8 mouse cellular contexts compared by ENCODE assay signal in the genomic region with DNA sequence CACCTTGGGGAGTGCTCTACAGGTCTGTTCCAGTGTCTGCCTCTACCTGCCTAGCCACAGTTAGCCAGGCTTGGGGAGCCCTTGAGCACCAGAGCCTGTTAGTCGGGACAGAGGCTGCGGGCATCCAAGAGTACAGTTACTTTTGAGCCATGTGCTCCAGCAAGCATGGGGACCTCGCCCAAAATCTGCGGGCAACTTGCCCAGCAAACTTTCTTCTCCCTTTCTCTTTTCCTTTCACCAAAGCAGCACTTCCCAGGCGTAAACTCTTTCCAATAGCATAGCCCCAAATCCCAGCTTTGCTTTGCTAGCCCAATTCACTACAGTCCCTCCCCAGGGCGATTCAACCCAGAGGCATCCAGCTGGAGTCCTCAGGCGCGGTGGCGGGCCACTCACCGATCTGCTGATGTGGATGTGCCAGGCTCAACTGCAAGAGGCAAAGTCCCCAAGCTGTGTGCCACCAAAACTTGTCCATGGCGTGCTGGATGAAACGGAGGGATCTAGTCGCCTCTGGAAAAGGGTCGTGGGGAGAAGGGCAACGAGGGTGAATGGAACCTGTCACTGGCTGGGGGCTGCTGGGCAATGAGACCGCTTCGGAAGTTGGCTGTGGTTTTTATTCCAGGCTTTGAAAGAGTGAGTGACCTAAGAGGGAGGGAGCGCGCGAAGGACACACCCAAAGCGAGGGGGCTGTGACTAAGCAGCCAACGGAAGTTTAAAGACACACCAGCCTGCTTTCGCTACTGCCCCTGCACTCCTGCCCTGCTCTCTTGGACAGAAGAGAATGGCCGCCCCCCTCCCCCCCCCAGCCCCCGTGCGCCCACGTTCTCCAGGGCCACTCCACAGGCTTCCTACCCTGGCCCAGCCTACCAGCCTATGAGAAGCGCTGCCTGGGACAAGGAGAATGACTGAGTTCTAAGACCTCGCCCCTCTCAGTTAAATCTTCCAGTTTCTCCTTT. TPM values are rescaled to one million over a fixed set of nuclear protein-coding genes. Genes with fewer than 3 reads are reported as not detected.
DNase-seq lines count a peak whose midpoint lies in the region; ATAC-seq lines count a peak whose summit lies in the region.

A gene (minus strand): TSS at position 791 of the 953 bp plus-strand sequence.

- H3K27me3 ChIP-seq in hindbrain, embryonic 15.5 days = peaks cover 10% of the 10 kb centered on the region; the same call in 1 of the 2 replicates
- no peaks in the 10 kb centered on the region for H3K27me3 ChIP-seq in liver, embryonic 11.5 days (replicated peaks; ENCODE audit: control insufficient read depth, insufficient read depth, low read length)
- H3K27me3 ChIP-seq in stomach, embryonic 14.5 days (ENCODE audit: control insufficient read depth, insufficient read depth, low read length) = no peaks in the 10 kb centered on the region

- 3% methylated on average over 28 of the region's 29 CpGs for WGBS in hindbrain, embryonic 15.5 days
- WGBS in liver, embryonic 11.5 days = 2% methylated on average over 29 of the region's 29 CpGs
- 1% methylated on average over 29 of the region's 29 CpGs for WGBS in stomach, embryonic 14.5 days

- H3K9ac ChIP-seq in hindbrain, embryonic 15.5 days = peak within 1 kb of the TSS; percentile 32; the same call in 1 of the 2 replicates
- peak within 1 kb of the TSS; percentile 69 for H3K9ac ChIP-seq in liver, embryonic 11.5 days (ENCODE audit: low read depth, low read length)
- peak within 1 kb of the TSS; percentile 26; the same call in 1 of the 2 replicates for H3K9ac ChIP-seq in stomach, embryonic 14.5 days (replicated peaks; ENCODE audit: low read depth, low read length)

- H3K36me3 ChIP-seq in hindbrain, embryonic 15.5 days = no peaks in the 10 kb centered on the region
- no peaks in the 10 kb centered on the region for H3K36me3 ChIP-seq in liver, embryonic 11.5 days (ENCODE audit: control insufficient read depth, insufficient read depth, low read length)
- no peaks in the 10 kb centered on the region for H3K36me3 ChIP-seq in stomach, embryonic 14.5 days (ENCODE audit: control insufficient read depth, insufficient read depth, low read length)

- ATAC-seq in hindbrain, embryonic 15.5 days (ENCODE audit: low FRiP score, low read depth) = peak; percentile 68
- peak; percentile 83 for ATAC-seq in liver, embryonic 11.5 days (replicated peaks; ENCODE audit: low FRiP score)
- peak; percentile 78 for ATAC-seq in stomach, embryonic 14.5 days (ENCODE audit: insufficient number of reproducible peaks, insufficient read depth, low FRiP score, low read depth)

- peak within 1 kb of the TSS; percentile 64 for H3K27ac ChIP-seq in brown adipose tissue, adult 24 weeks (replicated peaks; ENCODE audit: low read depth, low read length)
- H3K27ac ChIP-seq in hindbrain, embryonic 15.5 days (replicated peaks) = no peak within 1 kb of the TSS
- H3K27ac ChIP-seq in liver, embryonic 11.5 days (ENCODE audit: low read depth, low read length) = peak within 1 kb of the TSS; percentile 68
- H3K27ac ChIP-seq in stomach, embryonic 14.5 days (ENCODE audit: low read length) = no peak within 1 kb of the TSS

- peak; percentile 29 to 38 for DNase-seq in cerebellum, postnatal 10 days
- no peak for DNase-seq in cerebellum, adult 9-10 months
- peak; percentile 51 to 66 for DNase-seq in gastrocnemius, adult 8-10 months (ENCODE audit: low spot score in 2 of 2)
- peak; percentile 77 for DNase-seq in liver, embryonic 11.5 days (ENCODE audit: low spot score)
- DNase-seq in monocyte, adult 2 months (ENCODE audit: low read depth in 1 of 2, low spot score in 2 of 2) = peak; percentile 78 to 84

- H3K4me1 ChIP-seq in brown adipose tissue, adult 24 weeks (ENCODE audit: control insufficient read depth, insufficient read depth, insufficient read length, low read length) = 0 out of 2 replicates have a peak, but pooled peaks cover 3% of the 10 kb centered on the region
- H3K4me1 ChIP-seq in hindbrain, embryonic 15.5 days (replicated peaks) = peaks cover 7% of the 10 kb centered on the region
- peaks cover 12% of the 10 kb centered on the region; the same call in 1 of the 2 replicates for H3K4me1 ChIP-seq in liver, embryonic 11.5 days (replicated peaks; ENCODE audit: control insufficient read depth, insufficient read depth, low read length)
- H3K4me1 ChIP-seq in stomach, embryonic 14.5 days (ENCODE audit: control insufficient read depth, insufficient read depth, low read length) = no peaks in the 10 kb centered on the region

- peak within 1 kb of the TSS; percentile 60 for H3K4me3 ChIP-seq in brown adipose tissue, adult 24 weeks (ENCODE audit: insufficient read depth, low read depth, low read length)
- peak within 1 kb of the TSS; percentile 35 for H3K4me3 ChIP-seq in hindbrain, embryonic 15.5 days
- H3K4me3 ChIP-seq in liver, embryonic 11.5 days (ENCODE audit: low read depth, low read length) = peak within 1 kb of the TSS; percentile 65
- H3K4me3 ChIP-seq in stomach, embryonic 14.5 days (ENCODE audit: low read depth, low read length) = peak within 1 kb of the TSS; percentile 31

- no peaks in the 10 kb centered on the region for H3K9me3 ChIP-seq in hindbrain, embryonic 15.5 days
- no peaks in the 10 kb centered on the region for H3K9me3 ChIP-seq in liver, embryonic 11.5 days (ENCODE audit: control insufficient read depth, low read length)
- no peaks in the 10 kb centered on the region for H3K9me3 ChIP-seq in stomach, embryonic 14.5 days (ENCODE audit: control insufficient read depth, low read depth, low read length)

- peak within 1 kb of the TSS; percentile 67 for H3K4me2 ChIP-seq in hindbrain, embryonic 15.5 days
- H3K4me2 ChIP-seq in liver, embryonic 11.5 days = peak within 1 kb of the TSS; percentile 83
- H3K4me2 ChIP-seq in stomach, embryonic 14.5 days (replicated peaks; ENCODE audit: low read depth, low read length) = peak within 1 kb of the TSS; percentile 81

RNA-seq across cellular contexts. Expression of the gene that starts here (rescaled TPM):
- 2.5 and 4.8 TPM in 2 replicates for polyA plus RNA-seq in brown adipose tissue, adult 24 weeks (2012; ENCODE audit: insufficient read depth, insufficient read length, missing spikeins)
- 1 to 10 TPM; 2.2 to 5.0 (median 3.4) TPM for total RNA-seq in gastrocnemius, adult 8-10 months (2022)
- polyA plus RNA-seq in hindbrain, embryonic 15.5 days (2015; fragmentation: Nextera tagmentation; extraction: Ambion mirVana) = 3.8 TPM in 2 replicates
- 25.9 and 28.1 TPM in 2 replicates for polyA plus RNA-seq in liver, embryonic 11.5 days (2014; fragmentation: Nextera tagmentation; extraction: Ambion mirVana)
- polyA plus RNA-seq in stomach, embryonic 14.5 days (2014; fragmentation: Nextera tagmentation; extraction: Ambion mirVana) = 11.3 and 15.4 TPM in 2 replicates

Comparison
In these comparisons a context has a peak if more than half of its experiments do, and no peak if none do; other contexts are left out.
1. H3K27ac ChIP-seq: peak in brown adipose tissue, adult 24 weeks (single experiment) and liver, embryonic 11.5 days (single experiment); none in hindbrain, embryonic 15.5 days (single experiment) and stomach, embryonic 14.5 days (single experiment).
2. Peak in every context shown above with its lines, with median percentiles within 50 percentile points of each other: H3K4me3 ChIP-seq, ATAC-seq, H3K4me2 ChIP-seq and H3K9ac ChIP-seq.